Mouse (Mus musculus): ENCODE data around the gene Ddx41.
"Not testable (repeated sequence)": the region's sequence is repeated elsewhere in the genome, so short reads cannot be mapped to it uniquely, and the experiment has no call there.

DNA sequence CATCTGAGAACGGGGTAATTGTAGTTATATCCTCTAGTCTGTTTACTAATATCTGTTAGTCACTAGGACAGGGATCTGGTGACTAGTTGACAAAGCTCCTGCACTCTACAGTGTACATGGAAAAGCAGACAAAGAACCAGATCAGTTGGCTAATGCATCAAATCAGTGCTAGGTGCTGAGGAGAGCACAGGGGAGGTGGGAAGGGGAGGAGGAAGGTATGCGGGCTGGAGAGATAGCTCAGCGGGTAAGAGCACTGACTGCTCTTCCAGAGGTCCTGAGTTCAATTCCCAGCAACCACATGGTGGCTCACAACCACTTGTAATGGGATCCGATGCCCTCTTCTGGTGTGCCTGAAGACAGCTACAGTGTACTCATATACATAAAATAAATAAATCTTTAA, 32.1 kb upstream of the Ddx41 start:
- not testable (repeated sequence) for TF ChIP-seq CTCF (IDR thresholded peaks at IDR 0.05; ENCODE audit: extremely low read depth, insufficient read depth, insufficient read length, insufficient replicate concordance); POLR2A (IDR thresholded peaks at IDR 0.05; ENCODE audit: low read depth, low read length)
